Mouse (Mus musculus) heart, postnatal 36 days (tissue): ENCODE data around the gene Ankrd13c. TPM values are rescaled to one million over a fixed set of nuclear protein-coding genes. Genes with fewer than 3 reads are reported as not detected.

Source experiments
- DNase-seq, 2 experiments: peaks; one replicate each; pipeline ENCODE4 v3.0.0; 2021 to 2022
- intact Hi-C: fragments of 180-260 bp; cut with DNase I; formaldehyde crosslinking; loops from one replicate; pipeline ENCODE4 v1.15.1; 2025
- total RNA-seq, 2 experiments: library from RNA; stranded (reverse); gene quantifications; 2 replicates each; pipeline ENCODE4 v1.2.3; 2021

The Ankrd13c gene
- total RNA-seq, 2 experiments from 2014 or later, result 30.0 to 32.3 TPM

- intact Hi-C loops, result loop anchor here (1.0 kb wide), 2 partner anchors 89 to 413 kb away; partner anchors contain the start of genes Lrrc40, Srsf11 and Zranb2
- no peak for DNase-seq
Measured at GRCm38 (mm10) chr3:157947383-157948280, 593 bp downstream of the Ankrd13c start.

GRCm38 (mm10) chr3:157952716-157953115 is 5.7 kb downstream of the Ankrd13c start:
- no peak for DNase-seq
- intact Hi-C loops, result no loop called here

- intact Hi-C loops, result no loop called here
Measured at GRCm38 (mm10) chr3:157955466-157955865, 8.4 kb downstream of the Ankrd13c start.

GRCm38 (mm10) chr3:157956201-157956600 is 9.2 kb downstream of the Ankrd13c start:
- intact Hi-C loops, result no loop called here
- no peak for DNase-seq

More at GRCm38 (mm10) chr3:157955466-157955865, 8.4 kb downstream of the Ankrd13c start:
- no peak for DNase-seq

- intact Hi-C loops, result no loop called here
- DNase-seq, result no peak
Measured at GRCm38 (mm10) chr3:157957320-157957719, 10.3 kb downstream of the Ankrd13c start.

GRCm38 (mm10) chr3:157971151-157971550 is 24.1 kb downstream of the Ankrd13c start:
- intact Hi-C loops, result no loop called here

GRCm38 (mm10) chr3:157973236-157973635 is 26.2 kb downstream of the Ankrd13c start:
- intact Hi-C loops, result no loop called here
- no peak for DNase-seq

More at GRCm38 (mm10) chr3:157971151-157971550, 24.1 kb downstream of the Ankrd13c start:
- no peak for DNase-seq

- intact Hi-C loops, result no loop called here
- no peak for DNase-seq
Measured at GRCm38 (mm10) chr3:157979619-157980018, 32.6 kb downstream of the Ankrd13c start.

GRCm38 (mm10) chr3:157993322-157993721 is 46.3 kb downstream of the Ankrd13c start:
- intact Hi-C loops, result no loop called here
- DNase-seq, result no peak

GRCm38 (mm10) chr3:157995726-157996125 is 48.7 kb downstream of the Ankrd13c start:
- no peak for DNase-seq
- intact Hi-C loops, result no loop called here

GRCm38 (mm10) chr3:157998742-157999369 is 51.8 kb downstream of the Ankrd13c start:
- intact Hi-C loops, result no loop called here

GRCm38 (mm10) chr3:158008647-158009046 is 61.6 kb downstream of the Ankrd13c start:
- intact Hi-C loops, result no loop called here
- no peak for DNase-seq

More at GRCm38 (mm10) chr3:157998742-157999369, 51.8 kb downstream of the Ankrd13c start:
- DNase-seq, result no peak

GRCm38 (mm10) chr3:158009762-158010320 is 62.8 kb downstream of the Ankrd13c start:
- intact Hi-C loops, result loop anchor here (10.0 kb wide), 1 partner anchor 465 kb away; no protein-coding TSS in a partner anchor
- DNase-seq, result no peak

- peak; percentile 88 to 89 for DNase-seq
- intact Hi-C loops, result loop anchor here (5.0 kb wide), 1 partner anchor 499 kb away; the partner anchor contains the start of gene Zranb2
Measured at GRCm38 (mm10) chr3:158031371-158031925, 84.4 kb downstream of the Ankrd13c start.

GRCm38 (mm10) chr3:158032106-158032505 is 85.1 kb downstream of the Ankrd13c start:
- intact Hi-C loops, result loop anchor here (5.0 kb wide), 1 partner anchor 500 kb away; the partner anchor contains the start of gene Zranb2

GRCm38 (mm10) chr3:158035866-158036265 is 88.8 kb downstream of the Ankrd13c start:
- intact Hi-C loops, result loop anchor here (1.0 kb wide), 1 partner anchor 89 kb away; the partner anchor contains the start of gene Ankrd13c
- DNase-seq, result no peak

More at GRCm38 (mm10) chr3:158032106-158032505, 85.1 kb downstream of the Ankrd13c start:
- no peak for DNase-seq

- peak; percentile 93 to 95 for DNase-seq
Measured at GRCm38 (mm10) chr3:158036329-158036988, 89.4 kb downstream of the Ankrd13c start, which contains the start of the genes Srsf11 and Lrrc40. Srsf11 (minus strand) TSS chr3:158036639. Lrrc40 (plus strand) TSS chr3:158036662.

GRCm38 (mm10) chr3:158038106-158038505 is 91.1 kb downstream of the Ankrd13c start:
- intact Hi-C loops, result no loop called here
- DNase-seq, result no peak

More at GRCm38 (mm10) chr3:158036329-158036988, 89.4 kb downstream of the Ankrd13c start, which contains the start of the genes Srsf11 and Lrrc40:
- intact Hi-C loops, result loop anchor here (1.0 kb wide), 1 partner anchor 89 kb away; the partner anchor contains the start of gene Ankrd13c

- intact Hi-C loops, result no loop called here
- no peak for DNase-seq
Measured at GRCm38 (mm10) chr3:158040755-158041154, 93.7 kb downstream of the Ankrd13c start.
